Mouse (Mus musculus) CH12.LX (cell line): ENCODE results near the gene Prickle2. TPM values are rescaled to one million over a fixed set of nuclear protein-coding genes. Genes with fewer than 3 reads are reported as not detected.

Experiments
- DNase-seq: peaks from one replicate; pipeline ENCODE4 v3.0.0-alpha.2; 2013; ENCODE audit errors: extremely low read depth
- H3K27ac ChIP-seq: 2 replicates; pipeline ENCODE4 v1.5.1; 2012; ENCODE audit warnings: low read depth, mild to moderate bottlenecking, control low read depth, moderate library complexity; ENCODE audit not compliant: insufficient read depth
- H3K27me3 ChIP-seq: replicated peaks from 2 replicates; pipeline ENCODE3; 2012; ENCODE audit warnings: inconsistent platforms
- H3K36me3 ChIP-seq, 2 experiments: replicated peaks in 1 of 2; 2 replicates each; pipeline versions ENCODE3 to v1.6.1; 2012; ENCODE audit warnings: inconsistent platforms in 1 of 2, low read length in 1 of 2, mild to moderate bottlenecking in 1 of 2, mixed read lengths in 1 of 2, moderate library complexity in 1 of 2; ENCODE audit not compliant: control insufficient read depth in 1 of 2, insufficient read depth in 1 of 2
- H3K4me1 ChIP-seq, 2 experiments: 2 replicates each; pipeline ENCODE4 v1.6.1; 2012; ENCODE audit warnings: inconsistent platforms in 1 of 2, moderate library complexity in 1 of 2; ENCODE audit not compliant: insufficient read depth in 2 of 2, control insufficient read depth in 1 of 2
- H3K4me2 ChIP-seq: 2 replicates; pipeline ENCODE4 v1.6.1; 2012; ENCODE audit warnings: low read depth, mild to moderate bottlenecking, control low read depth; ENCODE audit not compliant: poor library complexity, insufficient read depth, severe bottlenecking
- H3K4me3 ChIP-seq, 3 experiments: fragments of 150-350 bp in 1 of 3; sonication (generic) in 1 of 3; replicated peaks in 1 of 3; 2 replicates each; pipeline versions ENCODE3 to v1.5.1; 2011 to 2012; ENCODE audit warnings: low read depth in 2 of 3, low read length in 2 of 3, mild to moderate bottlenecking in 2 of 3, moderate library complexity in 2 of 3, control low read depth in 1 of 3, improper control_type of control experiment in 1 of 3, inconsistent platforms in 1 of 3, mixed read lengths in 1 of 3; ENCODE audit not compliant: poor library complexity in 1 of 3
- H3K79me2 ChIP-seq: replicated peaks from 2 replicates; pipeline ENCODE4 v1.6.1; 2012; ENCODE audit warnings: mild to moderate bottlenecking, moderate library complexity; ENCODE audit not compliant: control insufficient read depth, poor library complexity, insufficient read depth, severe bottlenecking; ENCODE audit errors: extremely low read depth
- H3K9ac ChIP-seq: 2 replicates; pipeline ENCODE4 v1.6.1; 2012; ENCODE audit warnings: low read depth, mild to moderate bottlenecking, control low read depth, moderate library complexity; ENCODE audit not compliant: insufficient read depth
- H3K9me3 ChIP-seq: replicated peaks from 2 replicates; pipeline ENCODE3; 2012; ENCODE audit warnings: low read length, inconsistent platforms, mixed read lengths
- BHLHE40 ChIP-seq: IDR thresholded peaks from 2 replicates; pipeline ENCODE4 v1.6.1; 2011; ENCODE audit warnings: mild to moderate bottlenecking, low read depth, low read length, improper control_type of control experiment
- CHD1 ChIP-seq: IDR thresholded peaks from 2 replicates; pipeline ENCODE4 v1.6.1; 2012; ENCODE audit warnings: low read depth, low read length, improper control_type of control experiment, inconsistent platforms
- CTCF ChIP-seq, 2 experiments: IDR thresholded peaks in 1 of 2; conservative IDR thresholded peaks in 1 of 2; 2 replicates each; pipeline ENCODE4 v1.5.1; 2011 to 2012; ENCODE audit warnings: low read depth in 2 of 2, low read length in 2 of 2, improper control_type of control experiment in 1 of 2, inconsistent platforms in 1 of 2, mild to moderate bottlenecking in 1 of 2, moderate library complexity in 1 of 2
- E2F4 ChIP-seq: IDR thresholded peaks from 2 replicates; pipeline ENCODE4 v1.6.1; 2011; ENCODE audit warnings: low read depth, low read length, improper control_type of control experiment; ENCODE audit not compliant: insufficient replicate concordance
- EP300 ChIP-seq: IDR thresholded peaks from 2 replicates; pipeline ENCODE4 v1.6.1; 2011; ENCODE audit warnings: low read length, improper control_type of control experiment
- JUN ChIP-seq: IDR thresholded peaks from 2 replicates; pipeline ENCODE4 v1.6.1; 2011; ENCODE audit warnings: low read depth, mild to moderate bottlenecking, low read length, improper control_type of control experiment, moderate library complexity; ENCODE audit not compliant: insufficient read depth
- MAZ ChIP-seq: IDR thresholded peaks from 2 replicates; pipeline ENCODE4 v1.6.1; 2012; ENCODE audit warnings: low read depth, mild to moderate bottlenecking, inconsistent platforms, low read length, improper control_type of control experiment, moderate library complexity
- POLR2A ChIP-seq: IDR thresholded peaks from 2 replicates; pipeline ENCODE4 v1.6.1; 2011; ENCODE audit warnings: low read depth, mild to moderate bottlenecking, improper control_type of control experiment, low read length
- RAD21 ChIP-seq: IDR thresholded peaks from 2 replicates; pipeline ENCODE4 v1.6.1; 2011; ENCODE audit warnings: low read depth, mild to moderate bottlenecking, low read length, improper control_type of control experiment, moderate library complexity
- RCOR1 ChIP-seq: conservative IDR thresholded peaks from 2 replicates; pipeline ENCODE4 v1.6.1; 2012; ENCODE audit warnings: low read depth, mild to moderate bottlenecking, inconsistent platforms, low read length, improper control_type of control experiment
- SIN3A ChIP-seq: IDR thresholded peaks from 2 replicates; pipeline ENCODE4 v1.6.1; 2012; ENCODE audit warnings: low read length, improper control_type of control experiment, inconsistent platforms
- SMC3 ChIP-seq: IDR thresholded peaks from 2 replicates; pipeline ENCODE4 v1.6.1; 2011; ENCODE audit warnings: low read depth, low read length, improper control_type of control experiment
- TBP ChIP-seq: conservative IDR thresholded peaks from 2 replicates; pipeline ENCODE4 v1.6.1; 2011; ENCODE audit warnings: low read depth, low read length, improper control_type of control experiment
- USF2 ChIP-seq: conservative IDR thresholded peaks from 2 replicates; pipeline ENCODE4 v1.6.1; 2011; ENCODE audit warnings: low read depth, low read length, improper control_type of control experiment
- ZKSCAN1 ChIP-seq: IDR thresholded peaks from 2 replicates; pipeline ENCODE4 v1.6.1; 2012; ENCODE audit warnings: low read depth, inconsistent platforms, low read length, improper control_type of control experiment, borderline replicate concordance
- dilution Hi-C: fragments of 300-500 bp; cut with MboI; formaldehyde crosslinking; loops from 2 replicates; pipeline ENCODE4 v1.14.3; 2020; ENCODE audit warnings: low sequenced_read_pairs; ENCODE audit not compliant: extremely low pct_unique_long_range_greater_than_20kb, extremely low pct_ligation_motif_present
- in situ Hi-C: fragments of 300-500 bp; cut with MboI; formaldehyde crosslinking; loops from 3 replicates; pipeline ENCODE4 v1.14.3; 2019; ENCODE audit warnings: low sequenced_read_pairs, low pct_ligation_motif_present, low pct_unique_long_range_greater_than_20kb, mixed read lengths
- polyA plus RNA-seq: library from polyadenylated mRNA; unstranded; fragments of >175 nt; gene quantifications from 2 replicates; pipeline ENCODE4 v1.2.1, GENCODE M21; 2012; ENCODE audit warnings: low read depth; ENCODE audit not compliant: insufficient read length
- total RNA-seq, 2 experiments: library from RNA; depleted of rRNA; stranded (reverse); fragments of 300-350 nt in 1 of 2; fragments of >200 nt in 1 of 2; gene quantifications; 2 replicates each; pipeline ENCODE4 v1.2.3; 2012 to 2014

Prickle2 gene
- total and polyA plus RNA-seq, 3 experiments, result not detected

DNA sequence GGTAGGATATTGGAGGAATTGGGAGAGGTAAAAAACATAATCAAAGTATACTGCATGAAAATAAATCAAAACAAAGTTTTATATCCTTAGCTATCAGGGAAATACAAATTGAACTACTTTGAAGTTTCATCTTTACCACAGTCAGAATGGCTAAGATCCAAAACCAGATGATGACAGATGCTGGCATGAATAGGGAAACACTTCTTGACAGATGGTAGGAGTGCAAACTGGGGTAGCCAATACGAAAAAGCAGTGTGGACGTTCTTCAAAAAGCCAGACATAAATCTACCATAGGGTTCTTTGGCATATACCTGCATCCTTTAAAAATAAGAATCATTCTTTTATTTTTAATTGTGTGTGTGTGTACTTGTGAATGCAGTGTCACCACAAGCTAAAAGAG, 360.8 kb downstream of the Prickle2 start:
- Histone ChIP-seq H3K4me1 (no peaks in the 10 kb centered on the region), H3K27ac (no peak overlapping the region), H3K9me3 (peaks cover 27% of the 10 kb centered on the region), H3K4me2 (no peak overlapping the region), H3K9ac (no peak overlapping the region), H3K36me3 (no peaks in the 10 kb centered on the region), H3K79me2 (no peaks in the 10 kb centered on the region), H3K4me3 (no peak overlapping the region), H3K27me3 (no peaks in the 10 kb centered on the region)
- no peak for DNase-seq
- no peak for TF ChIP-seq TBP
- no peak for TF ChIP-seq USF2
- no peak for TF ChIP-seq JUN
- TF ChIP-seq EP300, result no peak
- TF ChIP-seq E2F4, result no peak
- TF ChIP-seq SMC3, result no peak
- TF ChIP-seq RCOR1, result no peak
- TF ChIP-seq MAZ, result no peak
- TF ChIP-seq POLR2A, result no peak
- in situ Hi-C loops (no loop called here), dilution Hi-C loops (no loop called here)

DNA sequence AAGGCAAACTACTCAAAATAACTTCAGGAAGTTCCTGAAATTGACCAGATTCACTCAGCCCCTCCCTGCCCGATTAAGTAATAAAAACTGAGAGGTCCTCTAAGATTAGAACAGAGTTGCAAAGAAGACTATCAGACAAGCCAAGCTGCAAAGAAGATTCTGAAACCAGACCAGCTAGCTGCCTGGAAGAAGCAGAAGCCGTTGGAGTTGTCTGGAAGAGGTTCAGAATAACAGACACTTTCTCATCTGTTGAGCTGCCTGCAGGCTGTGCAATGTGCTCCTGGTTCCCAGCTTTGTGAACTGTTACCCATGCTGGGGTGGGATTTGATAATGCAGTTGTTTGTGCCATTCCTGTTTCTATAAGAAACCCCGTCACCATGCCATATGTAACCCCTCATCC, 361.4 kb downstream of the Prickle2 start:
- H3K79me2 ChIP-seq, result no peaks in the 10 kb centered on the region
- in situ Hi-C loops, result no loop called here
- H3K4me1 ChIP-seq, result no peaks in the 10 kb centered on the region
- no peak overlapping the region for H3K4me3 ChIP-seq
- no peaks in the 10 kb centered on the region for H3K27me3 ChIP-seq
- H3K9ac ChIP-seq, result no peak overlapping the region
- H3K4me2 ChIP-seq, result no peak overlapping the region
- dilution Hi-C loops, result no loop called here
- no peak for DNase-seq
- H3K36me3 ChIP-seq, result no peaks in the 10 kb centered on the region
- no peak for TF ChIP-seq POLR2A
- TF ChIP-seq RAD21, result no peak
- no peak for TF ChIP-seq SIN3A
- TF ChIP-seq CTCF (conservative IDR thresholded peaks at IDR 0.05 in 1 of 2, IDR thresholded peaks at IDR 0.05 in 1 of 2; ENCODE audit: low read depth in 2 of 2, low read length in 2 of 2), result no peak
- no peak for TF ChIP-seq ZKSCAN1
- TF ChIP-seq BHLHE40, result no peak
- no peak for TF ChIP-seq TBP
- no peak for TF ChIP-seq CHD1
- H3K9me3 ChIP-seq, result peaks cover 24% of the 10 kb centered on the region
- H3K27ac ChIP-seq, result no peak overlapping the region

Other genes with a start within 250 kb of the Prickle2 start
- not detected in 2 replicates for gene A730049H05Rik, start 110.3 kb upstream of the Prickle2 start, total RNA-seq (2012; rRNA removed)
- not detected in 2 replicates for gene A730049H05Rik, start 110.3 kb upstream of the Prickle2 start, total RNA-seq (2014; rRNA removed)
- gene A730049H05Rik, start 110.3 kb upstream of the Prickle2 start, polyA plus RNA-seq, result not detected in 2 replicates
- gene Gm15737, start 163.2 kb upstream of the Prickle2 start, total RNA-seq (2012; rRNA removed), result not detected in 2 replicates
- gene Gm15737, start 163.2 kb upstream of the Prickle2 start, total RNA-seq (2014; rRNA removed), result not detected in 2 replicates
- gene Gm15737, start 163.2 kb upstream of the Prickle2 start, polyA plus RNA-seq, result not detected in 2 replicates
- not detected in 2 replicates for gene Adamts9, start 237.3 kb upstream of the Prickle2 start, total RNA-seq (2012; rRNA removed)
- not detected in 2 replicates for gene Adamts9, start 237.3 kb upstream of the Prickle2 start, total RNA-seq (2014; rRNA removed)
- not detected in 2 replicates for gene Adamts9, start 237.3 kb upstream of the Prickle2 start, polyA plus RNA-seq